Mouse (Mus musculus) megakaryocyte, embryonic 14.5 days (primary cell): ENCODE data around the gene Tnfrsf12a.

Experiments
- FLI1 ChIP-seq: IDR thresholded peaks from 2 replicates; pipeline ENCODE4 v1.6.1; 2012; ENCODE audit warnings: low read length, inconsistent platforms, mixed read lengths
- GATA1 ChIP-seq: IDR thresholded peaks from 3 replicates; pipeline ENCODE4 v1.6.1; 2012; ENCODE audit warnings: mixed read lengths, low read length, inconsistent platforms, borderline replicate concordance

DNA sequence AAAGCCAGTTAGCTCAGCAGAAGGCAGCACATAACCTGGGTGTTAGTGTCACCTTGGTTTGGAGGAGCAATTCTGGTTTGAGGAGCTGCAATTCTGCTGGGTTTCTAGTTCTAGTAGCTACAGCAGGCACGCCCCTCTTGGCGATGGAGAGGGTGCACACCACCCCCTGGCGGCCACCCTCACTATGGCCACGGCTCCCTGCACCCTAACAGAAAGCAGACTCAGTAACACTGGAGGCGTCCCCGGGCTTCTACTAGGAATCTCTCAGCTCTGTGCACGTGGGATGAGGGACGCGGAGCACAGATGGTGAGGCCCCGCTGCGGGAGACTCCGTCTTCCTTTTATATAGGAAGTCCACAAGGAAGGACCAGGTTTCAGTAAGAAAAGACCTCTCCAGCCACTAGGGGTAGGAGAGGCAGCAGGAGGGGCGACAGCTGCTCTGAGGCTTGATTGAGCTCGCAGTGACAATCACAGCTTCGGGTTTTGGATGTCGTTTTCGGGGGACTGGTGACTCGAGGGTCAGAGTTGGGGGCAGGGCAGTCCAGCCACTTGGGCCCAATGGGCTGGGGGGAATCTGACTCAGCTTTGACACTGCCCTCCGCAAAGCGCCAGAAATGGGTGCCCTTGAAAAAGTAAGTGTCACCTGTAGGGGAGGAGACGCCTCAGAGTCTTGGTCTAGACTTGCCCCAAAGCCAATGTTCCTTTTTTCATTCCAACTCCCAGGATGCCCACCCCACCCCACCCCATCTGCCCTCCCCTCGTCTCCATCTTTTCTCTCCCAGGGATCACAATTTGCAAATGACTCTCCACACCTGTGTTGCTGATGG, 46.9 kb downstream of the Tnfrsf12a start:
- TF ChIP-seq GATA1 (no peak), FLI1 (no peak)
